Mouse (Mus musculus) neural tube, embryonic 14.5 days (tissue): ENCODE data around the gene Fkbp8. TPM values are rescaled to one million over a fixed set of nuclear protein-coding genes. Genes with fewer than 3 reads are reported as not detected.
A peak's percentile ranks its signal among the peaks of the same experiment; 100 is the strongest.

ENCODE experiments used
- ATAC-seq: fragments of 200-750 bp; cut with Nextera tagmentation; 2 replicates; pipeline ENCODE4 v1.8.0; 2017; ENCODE audit warnings: low read depth, mild to moderate bottlenecking, moderate TSS enrichment, moderate library complexity
- H3K27ac ChIP-seq: fragments of 300-500 bp; sonication (generic); 2 replicates; pipeline ENCODE4 v1.5.1; 2014; ENCODE audit warnings: low read depth, mild to moderate bottlenecking, control low read depth, low read length, moderate library complexity, mixed read lengths
- H3K27me3 ChIP-seq: fragments of 300-500 bp; sonication (generic); 2 replicates; pipeline ENCODE4 v1.6.1; 2014; ENCODE audit warnings: low read length; ENCODE audit not compliant: control insufficient read depth, insufficient read depth
- H3K36me3 ChIP-seq: fragments of 300-500 bp; sonication (generic); 2 replicates; pipeline ENCODE4 v1.6.1; 2014; ENCODE audit warnings: low read length, mixed read lengths; ENCODE audit not compliant: control insufficient read depth, insufficient read depth
- H3K4me1 ChIP-seq: fragments of 300-500 bp; sonication (generic); 2 replicates; pipeline ENCODE4 v1.6.1; 2014; ENCODE audit warnings: low read length; ENCODE audit not compliant: control insufficient read depth, insufficient read depth
- H3K4me2 ChIP-seq: fragments of 300-500 bp; sonication (generic); 2 replicates; pipeline ENCODE4 v1.6.1; 2014; ENCODE audit warnings: mild to moderate bottlenecking, low read depth, low read length, control low read depth
- H3K4me3 ChIP-seq: fragments of 300-500 bp; sonication (generic); 2 replicates; pipeline ENCODE4 v1.5.1; 2014; ENCODE audit warnings: low read depth, low read length, control low read depth, mixed read lengths
- H3K9ac ChIP-seq: fragments of 300-500 bp; sonication (generic); replicated peaks from 2 replicates; pipeline ENCODE4 v1.6.1; 2014; ENCODE audit warnings: low read depth, mild to moderate bottlenecking, control low read depth, low read length, mixed read lengths
- H3K9me3 ChIP-seq: fragments of 300-500 bp; sonication (generic); 2 replicates; pipeline ENCODE4 v1.6.1; 2016; ENCODE audit warnings: low read length; ENCODE audit not compliant: control insufficient read depth
- WGBS: fragments of 180-500 bp; shearing (Covaris S2); extraction: QIAGEN DNeasy Blood & Tissue Kit; methylation state at CpG from one replicate; pipeline ENCODE4 v1.1.7; 2014; 5-methylcytosine and 5-hydroxymethylcytosine counted together
- polyA plus RNA-seq: library from polyadenylated mRNA; unstranded; fragments of >200 nt; fragmentation: Nextera tagmentation; extraction: Ambion mirVana; gene quantifications from 2 replicates; pipeline ENCODE4 v1.2.1, GENCODE M21; 2014

The Fkbp8 gene
- polyA plus RNA-seq, 1 experiment from 2014 or later: 336 TPM

GRCm38 (mm10) chr8:70490061-70490879 is 37.3 kb upstream of the Fkbp8 start:
- Histone ChIP-seq H3K27me3 (peaks cover 77% of the 10 kb centered on the region), H3K9me3 (no peaks in the 10 kb centered on the region), H3K4me3 (no peak overlapping the region), H3K4me1 (peaks cover 37% of the 10 kb centered on the region), H3K27ac (no peak overlapping the region), H3K9ac (no peak overlapping the region), H3K4me2 (no peak overlapping the region), H3K36me3 (no peaks in the 10 kb centered on the region)
- WGBS: 9% methylated on average over 10 of the region's 10 CpGs
- ATAC-seq: no peak

GRCm38 (mm10) chr8:70490880-70491495 is 36.5 kb upstream of the Fkbp8 start:
- Histone ChIP-seq H3K9ac (no peak overlapping the region), H3K4me1 (peaks cover 37% of the 10 kb centered on the region), H3K4me3 (no peak overlapping the region), H3K4me2 (no peak overlapping the region), H3K27me3 (peaks cover 77% of the 10 kb centered on the region), H3K27ac (no peak overlapping the region), H3K36me3 (no peaks in the 10 kb centered on the region), H3K9me3 (no peaks in the 10 kb centered on the region)
- ATAC-seq: no peak
- 2% methylated on average over 20 of the region's 20 CpGs for WGBS

- peaks cover 26% of the 10 kb centered on the region for H3K4me1 ChIP-seq
These were observed 34.6 kb upstream of the Fkbp8 start, which contains the start of gene Crlf1 for GRCm38 (mm10) chr8:70492664-70493640. Gene Crlf1 (plus strand): TSS chr8:70493158.

GRCm38 (mm10) chr8:70493692-70494415 is 33.7 kb upstream of the Fkbp8 start:
- no peak overlapping the region for H3K27ac ChIP-seq
- WGBS: 1% methylated on average over 47 of the region's 47 CpGs
- H3K36me3 ChIP-seq: no peaks in the 10 kb centered on the region
- ATAC-seq: no peak
- H3K4me3 ChIP-seq: peak overlapping the region; percentile 29; the same call in 1 of the 2 replicates
- peaks cover 88% of the 10 kb centered on the region for H3K27me3 ChIP-seq
- no peaks in the 10 kb centered on the region for H3K9me3 ChIP-seq
- H3K4me2 ChIP-seq: peak overlapping the region; percentile 50
- H3K4me1 ChIP-seq: peaks cover 20% of the 10 kb centered on the region
- 0 out of 2 replicates have a peak overlapping the region, but pooled peaks have one; percentile 22 for H3K9ac ChIP-seq

More at GRCm38 (mm10) chr8:70492664-70493640, 34.6 kb upstream of the Fkbp8 start, which contains the start of gene Crlf1:
- Histone ChIP-seq H3K36me3 (no peaks in the 10 kb centered on the region), H3K4me2 (peak within 1 kb of the TSS; percentile 50), H3K4me3 (peak within 1 kb of the TSS; percentile 29; the same call in 1 of the 2 replicates), H3K27me3 (peaks cover 88% of the 10 kb centered on the region), H3K9ac (0 out of 2 replicates have a peak within 1 kb of the TSS, but pooled peaks have one; percentile 25), H3K9me3 (no peaks in the 10 kb centered on the region), H3K27ac (no peak within 1 kb of the TSS)
- ATAC-seq: no peak; the same call in 1 of the 2 replicates
- under 1% methylated on average over 78 of the region's 93 CpGs for WGBS

- 3% methylated on average over 28 of the region's 28 CpGs for WGBS
- Histone ChIP-seq H3K4me1 (peaks cover 19% of the 10 kb centered on the region), H3K36me3 (no peaks in the 10 kb centered on the region), H3K9me3 (no peaks in the 10 kb centered on the region), H3K4me3 (0 out of 2 replicates have a peak overlapping the region, but pooled peaks have one; percentile 10), H3K27me3 (peaks cover 84% of the 10 kb centered on the region), H3K4me2 (peak overlapping the region; percentile 50; the same call in 1 of the 2 replicates), H3K9ac (no peak overlapping the region), H3K27ac (no peak overlapping the region)
- no peak for ATAC-seq
These were observed 33.0 kb upstream of the Fkbp8 start for GRCm38 (mm10) chr8:70494416-70494945.

GRCm38 (mm10) chr8:70495001-70495770 is 32.3 kb upstream of the Fkbp8 start:
- ATAC-seq: no peak
- Histone ChIP-seq H3K4me1 (peaks cover 18% of the 10 kb centered on the region), H3K4me2 (peak overlapping the region; percentile 1; the same call in 1 of the 2 replicates), H3K9ac (no peak overlapping the region), H3K36me3 (no peaks in the 10 kb centered on the region), H3K9me3 (no peaks in the 10 kb centered on the region), H3K4me3 (no peak overlapping the region), H3K27me3 (peaks cover 84% of the 10 kb centered on the region), H3K27ac (no peak overlapping the region)
- 3% methylated on average over 21 of the region's 21 CpGs for WGBS

GRCm38 (mm10) chr8:70495771-70496062 is 31.8 kb upstream of the Fkbp8 start:
- Histone ChIP-seq H3K4me2 (peak overlapping the region; percentile 1; the same call in 1 of the 2 replicates), H3K9me3 (no peaks in the 10 kb centered on the region), H3K9ac (no peak overlapping the region), H3K27me3 (peaks cover 83% of the 10 kb centered on the region), H3K36me3 (no peaks in the 10 kb centered on the region), H3K27ac (no peak overlapping the region), H3K4me1 (peaks cover 18% of the 10 kb centered on the region), H3K4me3 (no peak overlapping the region)
- WGBS: 6% methylated on average over 9 of the region's 12 CpGs
- no peak for ATAC-seq
